Mouse (Mus musculus) gastrocnemius, adult 18-20 months (tissue): Measurements from ENCODE around the gene Gm11168. TPM values are rescaled to one million over a fixed set of nuclear protein-coding genes. Genes with fewer than 3 reads are reported as not detected.
"Not testable (repeated sequence)": the region's sequence is repeated elsewhere in the genome, so short reads cannot be mapped to it uniquely, and the experiment has no call there.

Experiments used
- DNase-seq: peaks from one replicate; pipeline ENCODE4 v3.0.0; 2021; ENCODE audit warnings: low spot score
- long read RNA-seq, 2 experiments: library from polyadenylated mRNA; stranded (forward); transcript quantifications; one replicate each; pipeline ENCODE4 v2.0.0; 2021
- total RNA-seq, 2 experiments: library from RNA; stranded (reverse); gene quantifications; 2 replicates each; pipeline ENCODE4 v1.2.3; 2021

Gm11168 gene
- not detected for total RNA-seq
- long read RNA-seq, experiment 1 = 0 reads
- long read RNA-seq, experiment 2 = 0 reads

- not testable (repeated sequence) for DNase-seq
These were observed at the start of gene Gm11168 for GRCm38 (mm10) chr9:3002794-3003396. Gene Gm11168, plus strand, starts transcription at chr9:3003346.

- peak; percentile 1 for DNase-seq
These were observed 2.6 kb upstream of the Gm11168 start, which contains the start of gene Gm10722 for GRCm38 (mm10) chr9:3000445-3000972. Gene Gm10722, plus strand, starts transcription at chr9:3000922.

DNA sequence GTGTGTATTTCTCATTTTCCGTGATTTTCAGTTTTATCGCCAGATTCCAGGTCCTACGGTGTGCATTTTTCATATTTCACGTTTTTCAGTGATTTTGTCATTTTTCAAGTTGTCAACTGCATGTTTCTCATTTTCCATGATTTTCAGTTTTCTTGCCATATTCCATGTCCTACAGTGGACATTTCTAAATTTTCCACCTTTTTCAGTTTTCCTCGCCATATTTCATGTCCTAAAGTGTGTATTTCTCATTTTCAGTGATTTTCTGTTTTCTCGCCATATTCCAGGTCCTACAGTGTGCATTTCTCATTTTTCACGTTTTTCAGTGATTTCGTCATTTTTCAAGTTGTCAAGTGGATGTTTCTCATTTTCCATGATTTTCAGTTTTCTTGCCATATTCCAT, 2.1 kb upstream of the Gm11168 start:
- peak; percentile 26 for DNase-seq

GRCm38 (mm10) chr9:3001948-3002659, 1.0 kb upstream of the Gm11168 start:
- DNase-seq = peak; percentile 100

GRCm38 (mm10) chr9:3006179-3006578, 3.0 kb downstream of the Gm11168 start:
- DNase-seq = not testable (repeated sequence)

DNA sequence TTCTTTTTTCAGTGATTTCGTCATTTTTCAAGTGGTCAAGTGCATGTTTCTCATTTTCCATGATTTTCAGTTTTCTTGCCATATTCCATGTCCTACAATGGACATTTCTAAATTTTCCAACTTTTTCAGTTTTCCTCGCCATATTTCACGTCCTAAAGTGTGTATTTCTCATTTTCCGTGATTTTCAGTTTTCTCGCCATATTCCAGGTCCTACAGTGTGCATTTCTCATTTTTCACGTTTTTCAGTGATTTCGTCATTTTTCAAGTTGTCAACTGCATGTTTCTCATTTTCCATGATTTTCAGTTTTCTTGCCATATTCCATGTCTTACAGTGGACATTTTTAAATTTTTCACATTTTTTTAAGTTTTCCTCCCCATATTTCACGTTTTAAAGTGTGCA, 3.5 kb downstream of the Gm11168 start:
- peak; percentile 95 for DNase-seq

DNA sequence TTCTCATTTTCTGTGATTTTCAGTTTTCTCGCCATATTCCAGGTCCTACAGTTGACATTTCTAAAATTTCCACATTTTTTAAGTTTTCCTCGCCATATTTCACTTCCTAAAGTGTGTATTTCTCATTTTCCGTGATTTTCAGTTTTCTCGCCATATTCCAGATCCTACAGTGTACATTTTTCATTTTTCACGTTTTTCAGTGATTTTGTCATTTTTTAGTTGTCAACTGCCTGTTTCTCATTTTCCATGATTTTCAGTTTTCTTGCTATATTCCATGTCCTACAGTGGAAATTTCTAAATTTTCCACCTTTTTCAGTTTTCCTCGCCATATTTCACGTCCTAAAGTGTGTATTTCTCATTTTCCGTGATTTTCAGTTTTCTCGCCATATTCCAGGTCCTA, 4.1 kb downstream of the Gm11168 start:
- DNase-seq = not testable (repeated sequence)

DNA sequence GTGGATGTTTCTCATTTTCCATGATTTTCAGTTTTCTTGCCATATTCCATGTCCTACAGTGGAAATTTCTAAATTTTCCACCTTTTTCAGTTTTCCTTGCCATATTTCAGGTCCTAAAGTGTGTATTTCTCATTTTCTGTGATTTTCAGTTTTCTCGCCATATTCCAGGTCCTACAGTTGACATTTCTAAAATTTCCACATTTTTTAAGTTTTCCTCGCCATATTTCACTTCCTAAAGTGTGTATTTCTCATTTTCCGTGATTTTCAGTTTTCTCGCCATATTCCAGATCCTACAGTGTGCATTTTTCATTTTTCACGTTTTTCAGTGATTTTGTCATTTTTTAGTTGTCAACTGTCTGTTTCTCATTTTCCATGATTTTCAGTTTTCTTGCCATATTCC, 6.2 kb downstream of the Gm11168 start:
- DNase-seq = not testable (repeated sequence)

GRCm38 (mm10) chr9:3012054-3012621, 9.0 kb downstream of the Gm11168 start:
- not testable (repeated sequence) for DNase-seq

GRCm38 (mm10) chr9:3012733-3013279, 9.7 kb downstream of the Gm11168 start, which contains the start of gene Gm10721:
Gene Gm10721, plus strand, starts transcription at chr9:3013140.
- not testable (repeated sequence) for DNase-seq

GRCm38 (mm10) chr9:3015354-3015753, 12.2 kb downstream of the Gm11168 start, which contains the start of gene Gm10720:
Gene Gm10720, plus strand, starts transcription at chr9:3015654.
- not testable (repeated sequence) for DNase-seq

DNA sequence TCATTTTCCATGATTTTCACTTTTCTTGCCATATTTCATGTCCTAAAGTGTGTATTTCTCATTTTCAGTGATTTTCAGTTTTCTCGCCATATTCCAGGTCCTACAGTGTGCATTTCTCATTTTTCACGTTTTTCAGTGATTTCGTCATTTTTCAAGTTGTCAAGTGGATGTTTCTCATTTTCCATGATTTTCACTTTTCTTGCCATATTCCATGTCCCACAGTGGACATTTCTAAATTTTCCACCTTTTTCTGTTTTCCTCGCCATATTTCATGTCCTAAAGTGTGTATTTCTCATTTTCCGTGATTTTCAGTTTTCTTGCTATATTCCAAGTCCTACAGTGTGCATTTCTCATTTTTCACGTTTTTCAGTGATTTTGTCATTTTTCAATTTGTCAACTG, 12.8 kb downstream of the Gm11168 start:
- peak; percentile 1 for DNase-seq

DNA sequence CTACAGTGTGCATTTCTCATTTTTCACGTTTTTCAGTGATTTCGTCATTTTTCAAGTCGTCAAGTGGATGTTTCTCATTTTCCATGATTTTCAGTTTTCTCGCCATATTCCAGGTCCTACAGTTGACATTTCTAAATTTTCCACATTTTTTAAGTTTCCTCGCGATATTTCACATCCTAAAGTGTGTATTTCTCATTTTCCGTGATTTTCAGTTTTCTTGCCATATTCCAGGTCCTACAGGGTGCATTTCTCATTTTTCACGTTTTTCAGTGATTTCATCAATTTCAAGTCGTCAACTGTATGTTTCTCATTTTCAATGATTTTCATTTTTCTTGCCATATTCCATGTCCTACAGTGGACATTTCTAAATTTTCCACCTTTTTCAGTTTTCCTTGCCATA, 14.0 kb downstream of the Gm11168 start, which contains the start of gene Gm10719:
Gene Gm10719 (plus strand): TSS at position 301 of the 400 bp plus-strand sequence.
- DNase-seq = not testable (repeated sequence)

- DNase-seq = not testable (repeated sequence)
These were observed 15.8 kb downstream of the Gm11168 start for GRCm38 (mm10) chr9:3018944-3019343.

GRCm38 (mm10) chr9:3019835-3020727, 16.9 kb downstream of the Gm11168 start:
- peak; percentile 67 for DNase-seq

DNA sequence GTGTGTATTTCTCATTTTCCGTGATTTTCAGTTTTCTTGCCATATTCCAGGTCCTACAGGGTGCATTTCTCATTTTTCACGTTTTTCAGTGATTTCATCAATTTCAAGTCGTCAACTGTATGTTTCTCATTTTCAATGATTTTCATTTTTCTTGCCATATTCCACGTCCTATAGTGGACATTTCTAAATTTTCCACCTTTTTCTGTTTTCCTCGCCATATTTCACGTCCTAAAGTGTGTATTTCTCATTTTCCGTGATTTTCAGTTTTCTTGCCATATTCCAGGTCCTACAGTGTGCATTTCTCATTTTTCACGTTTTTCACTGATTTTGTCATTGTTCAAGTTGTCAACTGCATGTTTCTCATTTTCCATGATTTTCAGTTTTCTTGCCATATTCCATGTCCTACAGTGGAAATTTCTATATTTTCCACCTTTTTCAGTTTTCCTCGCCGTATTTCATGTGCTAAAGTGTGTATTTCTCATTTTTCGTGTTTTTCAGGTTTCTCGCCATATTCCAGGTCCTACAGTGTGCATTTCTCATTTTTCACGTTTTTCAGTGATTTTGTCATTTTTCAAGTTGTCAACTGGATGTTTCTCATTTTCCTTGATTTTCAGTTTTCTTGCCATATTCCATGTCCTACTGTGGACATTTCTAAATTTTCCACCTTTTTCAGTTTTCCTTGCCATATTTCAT, 19.3 kb downstream of the Gm11168 start:
- DNase-seq = peak; percentile 82

DNA sequence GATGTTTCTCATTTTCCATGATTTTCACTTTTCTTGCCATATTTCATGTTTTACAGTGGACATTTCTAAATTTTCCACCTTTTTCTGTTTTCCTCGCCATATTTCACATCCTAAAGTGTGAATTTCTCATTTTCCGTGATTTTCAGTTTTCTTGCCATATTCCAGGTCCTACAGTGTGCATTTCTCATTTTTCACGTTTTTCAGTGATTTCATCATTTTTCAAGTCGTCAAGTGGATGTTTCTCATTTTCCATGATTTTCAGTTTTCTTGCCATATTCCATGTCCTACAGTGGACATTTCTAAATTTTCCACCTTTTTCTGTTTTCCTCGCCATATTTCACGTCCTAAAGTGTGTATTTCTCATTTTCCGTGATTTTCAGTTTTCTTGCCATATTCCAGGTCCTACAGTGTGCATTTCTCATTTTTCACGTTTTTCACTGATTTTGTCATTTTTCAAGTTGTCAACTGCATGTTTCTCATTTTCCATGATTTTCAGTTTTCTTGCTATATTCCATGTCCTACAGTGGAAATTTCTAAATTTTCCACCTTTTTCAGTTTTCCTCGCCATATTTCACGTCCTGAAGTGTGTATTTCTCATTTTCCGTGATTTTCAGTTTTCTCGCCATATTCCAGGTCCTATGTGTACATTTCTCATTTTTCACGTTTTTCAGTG, 20.3 kb downstream of the Gm11168 start, which contains the start of gene Gm10718:
Gene Gm10718 (plus strand): TSS at position 236 of the 673 bp plus-strand sequence.
- DNase-seq = peak; percentile 17

- DNase-seq = peak; percentile 70
These were observed 21.0 kb downstream of the Gm11168 start for GRCm38 (mm10) chr9:3023985-3024648.
